Mouse (Mus musculus): ENCODE measurements around the gene Cd2ap. TPM values are rescaled to one million over a fixed set of nuclear protein-coding genes. Genes with fewer than 3 reads are reported as not detected.
A peak's percentile ranks its signal among the peaks of the same experiment; 100 is the strongest.

The Cd2ap gene
- polyA plus RNA-seq, 1 experiment = 19.1 TPM

GRCm38 (mm10) chr17:42884382-42884781 is 7.9 kb upstream of the Cd2ap start:
- Histone ChIP-seq H3K4me1 (ENCODE audit: control insufficient read depth, insufficient read depth, low read length) (no peaks in the 10 kb centered on the region), H3K4me3 (ENCODE audit: insufficient read depth, low read depth, low read length) (no peak overlapping the region), H3K36me3 (ENCODE audit: control insufficient read depth, insufficient read depth, low read length) (no peaks in the 10 kb centered on the region), H3K27ac (ENCODE audit: insufficient read depth, low read depth, low read length) (no peak overlapping the region; the same call in 1 of the 2 replicates), H3K27me3 (replicated peaks; ENCODE audit: control insufficient read depth, insufficient read depth, low read length) (no peaks in the 10 kb centered on the region)
- no peak for TF ChIP-seq POLR2A (IDR thresholded peaks at IDR 0.05; ENCODE audit: low read depth, low read length)
- no peak for TF ChIP-seq CTCF (conservative IDR thresholded peaks at IDR 0.05; ENCODE audit: insufficient read depth, insufficient read length, low read depth, low read length)
- WGBS = 57% methylated on average over 4 of the region's 4 CpGs
- no peak for DNase-seq

GRCm38 (mm10) chr17:42883769-42884168 is 7.3 kb upstream of the Cd2ap start:
- Histone ChIP-seq H3K27ac (ENCODE audit: insufficient read depth, low read depth, low read length) (no peak overlapping the region), H3K4me1 (ENCODE audit: control insufficient read depth, insufficient read depth, low read length) (no peaks in the 10 kb centered on the region), H3K4me3 (ENCODE audit: insufficient read depth, low read depth, low read length) (no peak overlapping the region), H3K27me3 (replicated peaks; ENCODE audit: control insufficient read depth, insufficient read depth, low read length) (no peaks in the 10 kb centered on the region), H3K36me3 (ENCODE audit: control insufficient read depth, insufficient read depth, low read length) (no peaks in the 10 kb centered on the region)
- 85% methylated on average over 8 of the region's 8 CpGs for WGBS
- TF ChIP-seq POLR2A (IDR thresholded peaks at IDR 0.05; ENCODE audit: low read depth, low read length) (no peak), CTCF (conservative IDR thresholded peaks at IDR 0.05; ENCODE audit: insufficient read depth, insufficient read length, low read depth, low read length) (no peak)
- DNase-seq = no peak

GRCm38 (mm10) chr17:42883315-42883714 is 6.8 kb upstream of the Cd2ap start:
- 45% methylated on average over 9 of the region's 9 CpGs for WGBS
- H3K4me3 ChIP-seq (ENCODE audit: insufficient read depth, low read depth, low read length) = no peak overlapping the region
- no peaks in the 10 kb centered on the region for H3K36me3 ChIP-seq (ENCODE audit: control insufficient read depth, insufficient read depth, low read length)
- H3K4me1 ChIP-seq (ENCODE audit: control insufficient read depth, insufficient read depth, low read length) = no peaks in the 10 kb centered on the region
- DNase-seq = no peak
- TF ChIP-seq CTCF (conservative IDR thresholded peaks at IDR 0.05; ENCODE audit: insufficient read depth, insufficient read length, low read depth, low read length) (no peak), POLR2A (IDR thresholded peaks at IDR 0.05; ENCODE audit: low read depth, low read length) (no peak)
- H3K27ac ChIP-seq (ENCODE audit: insufficient read depth, low read depth, low read length) = no peak overlapping the region
- H3K27me3 ChIP-seq (replicated peaks; ENCODE audit: control insufficient read depth, insufficient read depth, low read length) = no peaks in the 10 kb centered on the region

- 77% methylated on average over 1 of the region's 1 CpGs for WGBS
- Histone ChIP-seq H3K4me1 (ENCODE audit: control insufficient read depth, insufficient read depth, low read length) (no peaks in the 10 kb centered on the region), H3K27me3 (replicated peaks; ENCODE audit: control insufficient read depth, insufficient read depth, low read length) (no peaks in the 10 kb centered on the region), H3K4me3 (ENCODE audit: insufficient read depth, low read depth, low read length) (no peak overlapping the region), H3K27ac (ENCODE audit: insufficient read depth, low read depth, low read length) (no peak overlapping the region), H3K36me3 (ENCODE audit: control insufficient read depth, insufficient read depth, low read length) (no peaks in the 10 kb centered on the region)
- no peak for TF ChIP-seq POLR2A (IDR thresholded peaks at IDR 0.05; ENCODE audit: low read depth, low read length)
- no peak for TF ChIP-seq CTCF (conservative IDR thresholded peaks at IDR 0.05; ENCODE audit: insufficient read depth, insufficient read length, low read depth, low read length)
- DNase-seq = no peak
Observed at GRCm38 (mm10) chr17:42882873-42883272, 6.4 kb upstream of the Cd2ap start.

- Histone ChIP-seq H3K4me1 (ENCODE audit: control insufficient read depth, insufficient read depth, low read length) (peaks cover 5% of the 10 kb centered on the region; the same call in 1 of the 2 replicates), H3K27ac (ENCODE audit: insufficient read depth, low read depth, low read length) (peak overlapping the region; percentile 36; the same call in 1 of the 2 replicates), H3K4me3 (ENCODE audit: insufficient read depth, low read depth, low read length) (peak overlapping the region; percentile 94), H3K27me3 (replicated peaks; ENCODE audit: control insufficient read depth, insufficient read depth, low read length) (no peaks in the 10 kb centered on the region), H3K36me3 (ENCODE audit: control insufficient read depth, insufficient read depth, low read length) (no peaks in the 10 kb centered on the region)
- DNase-seq = no peak
- TF ChIP-seq CTCF (conservative IDR thresholded peaks at IDR 0.05; ENCODE audit: insufficient read depth, insufficient read length, low read depth, low read length) (no peak), POLR2A (IDR thresholded peaks at IDR 0.05; ENCODE audit: low read depth, low read length) (no peak)
- 20% methylated on average over 13 of the region's 13 CpGs for WGBS
Observed at GRCm38 (mm10) chr17:42876904-42877425, 500 bp upstream of the Cd2ap start.

GRCm38 (mm10) chr17:42875571-42876000 is 879 bp downstream of the Cd2ap start:
- TF ChIP-seq CTCF (conservative IDR thresholded peaks at IDR 0.05; ENCODE audit: insufficient read depth, insufficient read length, low read depth, low read length) (0 out of 2 replicates have a peak, but pooled peaks have one; percentile 16), POLR2A (IDR thresholded peaks at IDR 0.05; ENCODE audit: low read depth, low read length) (no peak)
- no peaks in the 10 kb centered on the region for H3K36me3 ChIP-seq (ENCODE audit: control insufficient read depth, insufficient read depth, low read length)
- peaks cover 6% of the 10 kb centered on the region; the same call in 1 of the 2 replicates for H3K4me1 ChIP-seq (ENCODE audit: control insufficient read depth, insufficient read depth, low read length)
- under 1% methylated on average over 17 of the region's 17 CpGs for WGBS
- H3K27me3 ChIP-seq (replicated peaks; ENCODE audit: control insufficient read depth, insufficient read depth, low read length) = no peaks in the 10 kb centered on the region
- peak overlapping the region; percentile 94 for H3K4me3 ChIP-seq (ENCODE audit: insufficient read depth, low read depth, low read length)
- DNase-seq = peak; percentile 59
- peak overlapping the region; percentile 90 for H3K27ac ChIP-seq (ENCODE audit: insufficient read depth, low read depth, low read length)

GRCm38 (mm10) chr17:42875015-42875414 is 1.4 kb downstream of the Cd2ap start:
- no peak overlapping the region for H3K27ac ChIP-seq (ENCODE audit: insufficient read depth, low read depth, low read length)

More at GRCm38 (mm10) chr17:42875015-42875414, 1.4 kb downstream of the Cd2ap start:
- Histone ChIP-seq H3K27me3 (replicated peaks; ENCODE audit: control insufficient read depth, insufficient read depth, low read length) (no peaks in the 10 kb centered on the region), H3K4me1 (ENCODE audit: control insufficient read depth, insufficient read depth, low read length) (peaks cover 8% of the 10 kb centered on the region; the same call in 1 of the 2 replicates), H3K4me3 (ENCODE audit: insufficient read depth, low read depth, low read length) (peak overlapping the region; percentile 94), H3K36me3 (ENCODE audit: control insufficient read depth, insufficient read depth, low read length) (no peaks in the 10 kb centered on the region)
- TF ChIP-seq POLR2A (IDR thresholded peaks at IDR 0.05; ENCODE audit: low read depth, low read length) (no peak), CTCF (conservative IDR thresholded peaks at IDR 0.05; ENCODE audit: insufficient read depth, insufficient read length, low read depth, low read length) (no peak)
- WGBS = 10% methylated on average over 6 of the region's 6 CpGs
- peak; percentile 19 for DNase-seq
